Mouse (Mus musculus): ENCODE results near the gene Ccl25.

Ccl25 gene

DNA sequence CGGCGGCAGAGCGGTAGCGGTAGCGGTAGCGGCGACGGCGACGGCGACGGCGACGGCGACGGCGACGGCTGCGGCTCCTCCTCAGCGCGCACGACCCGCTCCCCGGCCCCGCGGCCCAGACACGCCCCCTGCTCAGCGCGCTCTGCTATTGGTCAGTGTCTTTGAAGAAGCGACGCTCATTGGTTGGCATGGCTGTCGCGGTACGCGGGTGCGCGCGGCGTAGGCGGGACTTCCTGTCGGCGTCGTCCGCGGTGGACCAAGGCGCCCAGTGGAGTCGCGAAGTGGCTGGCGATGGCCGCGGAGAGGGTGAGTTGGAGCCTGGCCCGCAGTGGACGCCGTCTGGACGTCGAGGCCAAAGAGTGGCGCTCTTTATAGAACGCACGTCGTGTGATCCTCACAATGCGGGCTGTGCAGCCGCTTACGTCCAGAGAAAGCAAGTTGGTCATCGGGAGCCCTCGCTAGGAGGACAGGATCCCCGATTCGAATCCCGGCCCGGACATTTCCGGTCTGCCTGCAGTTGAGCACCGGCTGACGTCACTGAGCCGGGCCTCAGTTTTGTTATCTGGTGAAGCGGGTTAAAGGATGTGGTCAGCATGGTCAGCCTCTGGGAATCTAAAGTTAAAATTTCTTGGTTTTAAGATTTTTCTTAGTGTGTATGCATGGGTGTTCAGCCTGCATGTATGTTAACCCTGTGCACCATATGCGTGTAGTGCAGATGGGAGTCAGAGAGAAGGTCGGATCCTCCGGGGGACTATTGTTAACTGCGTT, at the start of gene Ccl25, which contains the start of gene Elavl1:
TSS of gene Ccl25 (plus strand) at position 228 of the 768 bp plus-strand sequence.
TSS of gene Elavl1 (minus strand) at position 431 of the 768 bp plus-strand sequence.
- peak; percentile 49 for DNase-seq (ENCODE audit: extremely low read depth, low read depth, low spot score)

DNA sequence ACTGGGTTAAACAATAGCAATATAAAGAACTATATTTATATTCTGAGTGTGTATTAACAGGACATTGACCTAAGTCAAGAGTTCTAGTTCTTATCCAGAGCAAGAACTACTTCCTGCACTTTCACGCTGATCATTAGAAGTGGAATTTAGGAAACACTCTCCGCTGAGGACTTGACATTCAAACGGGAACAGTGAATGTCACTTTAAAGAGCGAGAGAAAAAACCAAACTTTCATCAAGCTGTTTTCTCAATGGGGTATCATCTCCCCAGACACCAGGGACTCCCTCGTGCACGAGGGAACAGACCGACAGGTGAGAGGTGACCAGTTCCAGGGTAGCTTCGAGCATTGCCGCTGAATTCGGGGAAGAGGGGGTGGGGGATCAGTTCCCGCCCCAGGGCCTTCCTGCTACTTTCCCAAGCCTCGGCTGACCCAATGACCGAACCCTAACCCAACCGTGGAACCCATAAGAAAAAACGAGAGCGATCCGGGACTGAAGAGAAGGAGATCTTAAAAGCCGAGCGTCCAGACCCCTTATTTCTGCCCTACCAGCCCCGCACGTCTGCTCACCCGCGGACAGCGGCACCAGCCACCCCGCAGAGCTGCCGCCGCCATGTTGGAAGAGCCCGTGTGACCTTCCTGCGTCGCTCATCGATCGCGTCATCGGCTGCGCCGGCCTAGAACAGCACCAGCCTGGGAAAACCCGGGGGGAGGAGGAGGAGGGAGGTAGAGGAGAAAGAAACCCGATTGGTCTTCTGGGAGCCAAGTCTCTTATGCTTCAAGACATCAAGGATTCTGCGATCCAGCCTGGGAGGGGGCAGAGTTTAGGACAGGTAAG, 49.5 kb upstream of the Ccl25 start, which contains the start of gene Timm44:
TSS of gene Timm44 (minus strand) at position 639 of the 836 bp plus-strand sequence.
- DNase-seq (ENCODE audit: extremely low read depth, low read depth, low spot score): peak; percentile 63

DNA sequence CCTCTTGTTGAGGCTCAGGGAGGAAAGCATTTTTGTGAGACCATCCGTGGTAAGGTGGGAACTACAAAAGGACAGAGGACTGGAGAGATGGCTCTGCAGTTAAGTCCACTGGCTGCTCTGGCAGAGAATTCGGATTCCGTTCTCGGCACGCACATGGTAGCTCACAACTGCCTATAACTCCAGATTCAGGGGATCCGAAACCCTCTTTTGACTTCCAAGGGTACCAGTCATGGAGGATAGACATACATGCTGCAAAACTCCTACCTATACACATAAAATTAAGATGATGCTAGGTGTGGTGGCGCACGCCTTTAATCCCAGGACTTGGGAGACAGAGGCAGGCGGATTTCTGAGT, 48.9 kb upstream of the Ccl25 start:
- DNase-seq (ENCODE audit: extremely low read depth, low read depth, low spot score): no peak

DNA sequence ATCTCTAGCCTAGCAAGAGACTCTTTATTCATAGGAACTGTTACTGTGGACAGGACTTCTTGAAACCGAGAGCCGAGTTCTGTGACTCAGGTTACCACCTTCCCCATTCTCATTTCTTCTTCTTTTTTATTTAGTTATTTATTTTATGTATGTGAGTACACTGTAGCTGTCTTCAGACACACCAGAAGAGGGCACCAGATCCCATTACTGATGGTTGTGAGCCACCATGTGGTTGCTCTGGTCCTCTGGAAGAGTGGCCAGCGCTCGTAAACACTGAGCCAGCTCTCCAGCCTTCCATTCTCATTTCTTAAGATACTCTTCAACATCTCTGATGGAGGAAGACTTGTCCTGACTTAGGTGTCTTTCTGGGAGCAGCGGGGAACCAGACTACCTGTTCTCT, 32.3 kb upstream of the Ccl25 start:
- DNase-seq (ENCODE audit: extremely low read depth, low read depth, low spot score): no peak

DNA sequence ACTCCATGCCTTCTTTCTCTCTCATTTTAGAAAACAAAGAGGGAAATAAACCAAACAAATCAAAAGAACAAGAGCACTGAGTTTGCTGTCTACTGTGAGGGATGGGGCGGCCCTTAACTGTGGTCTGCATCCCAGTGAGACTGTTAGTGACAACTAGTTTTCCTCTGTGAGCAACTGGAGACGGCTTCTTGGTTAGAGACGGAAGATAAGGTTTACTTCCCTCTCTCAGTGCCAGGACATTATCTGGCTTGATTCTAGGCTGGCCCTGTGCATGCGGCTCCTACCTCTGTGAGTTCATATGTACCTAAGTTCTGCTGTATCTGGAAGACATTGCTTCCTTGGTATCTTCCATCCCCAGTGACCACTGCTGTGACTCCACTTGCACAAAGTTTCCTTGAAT, 27.2 kb upstream of the Ccl25 start:
- no peak for DNase-seq (ENCODE audit: extremely low read depth, low read depth, low spot score)

DNA sequence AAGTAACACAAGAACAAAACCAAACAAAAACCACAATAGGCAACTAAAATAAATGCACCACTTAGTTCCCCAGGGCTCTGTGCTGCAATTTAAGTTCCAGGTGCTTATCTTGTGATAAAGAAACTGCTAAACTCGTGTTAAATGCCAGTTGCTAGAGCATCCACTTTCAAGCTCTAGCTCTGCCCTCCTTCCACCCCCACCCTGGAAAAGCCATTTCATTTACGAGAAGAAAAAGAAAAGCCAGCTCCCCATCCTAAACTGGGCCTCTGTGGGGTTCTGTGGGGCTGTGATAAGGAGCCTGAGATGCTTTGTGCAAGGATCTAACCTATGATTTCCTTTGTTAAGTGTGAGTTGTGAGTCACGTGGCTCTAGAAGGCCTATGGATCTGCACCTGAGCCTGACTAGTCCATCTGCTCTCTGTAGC, 20.9 kb upstream of the Ccl25 start:
- no peak for DNase-seq (ENCODE audit: extremely low read depth, low read depth, low spot score)

DNA sequence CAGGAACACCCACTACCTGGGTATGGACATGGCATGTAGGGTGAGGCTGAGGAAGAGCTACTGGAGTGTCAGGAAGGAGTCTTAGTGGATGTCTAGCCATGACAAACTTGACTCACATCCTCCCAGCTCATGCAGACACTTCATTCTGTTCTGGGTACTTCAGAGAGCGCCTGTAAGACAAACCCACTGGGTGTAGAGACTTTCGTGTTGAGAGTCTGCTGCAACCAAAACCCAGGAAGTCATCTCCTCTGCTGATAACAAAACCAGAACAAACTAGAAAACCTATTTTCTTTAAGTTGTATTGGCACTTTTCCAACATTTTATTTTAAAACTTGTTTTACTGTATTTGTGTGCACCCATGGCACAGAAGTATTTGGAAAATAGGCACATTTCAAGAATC, 19.2 kb upstream of the Ccl25 start:
- DNase-seq (ENCODE audit: extremely low read depth, low read depth, low spot score): no peak

DNA sequence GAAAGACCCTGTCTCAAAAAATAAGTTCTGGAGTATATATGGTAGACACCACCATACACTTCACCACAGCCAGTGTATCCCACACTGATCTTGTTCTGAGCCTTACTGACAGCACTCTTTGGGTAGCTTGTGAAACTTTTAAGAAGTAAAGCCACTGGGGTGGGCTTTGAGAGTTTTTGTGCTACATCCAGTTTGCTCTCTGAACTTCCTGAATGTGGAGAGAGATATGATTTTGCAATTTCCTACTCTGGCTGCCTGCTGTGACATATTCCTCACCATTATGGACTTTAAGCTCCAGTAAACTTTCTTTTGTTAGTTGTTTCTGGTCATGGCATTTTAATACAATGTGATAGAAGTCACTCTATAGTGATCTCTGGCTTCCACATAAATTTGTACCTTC, 12.9 kb upstream of the Ccl25 start:
- DNase-seq (ENCODE audit: extremely low read depth, low read depth, low spot score): no peak

DNA sequence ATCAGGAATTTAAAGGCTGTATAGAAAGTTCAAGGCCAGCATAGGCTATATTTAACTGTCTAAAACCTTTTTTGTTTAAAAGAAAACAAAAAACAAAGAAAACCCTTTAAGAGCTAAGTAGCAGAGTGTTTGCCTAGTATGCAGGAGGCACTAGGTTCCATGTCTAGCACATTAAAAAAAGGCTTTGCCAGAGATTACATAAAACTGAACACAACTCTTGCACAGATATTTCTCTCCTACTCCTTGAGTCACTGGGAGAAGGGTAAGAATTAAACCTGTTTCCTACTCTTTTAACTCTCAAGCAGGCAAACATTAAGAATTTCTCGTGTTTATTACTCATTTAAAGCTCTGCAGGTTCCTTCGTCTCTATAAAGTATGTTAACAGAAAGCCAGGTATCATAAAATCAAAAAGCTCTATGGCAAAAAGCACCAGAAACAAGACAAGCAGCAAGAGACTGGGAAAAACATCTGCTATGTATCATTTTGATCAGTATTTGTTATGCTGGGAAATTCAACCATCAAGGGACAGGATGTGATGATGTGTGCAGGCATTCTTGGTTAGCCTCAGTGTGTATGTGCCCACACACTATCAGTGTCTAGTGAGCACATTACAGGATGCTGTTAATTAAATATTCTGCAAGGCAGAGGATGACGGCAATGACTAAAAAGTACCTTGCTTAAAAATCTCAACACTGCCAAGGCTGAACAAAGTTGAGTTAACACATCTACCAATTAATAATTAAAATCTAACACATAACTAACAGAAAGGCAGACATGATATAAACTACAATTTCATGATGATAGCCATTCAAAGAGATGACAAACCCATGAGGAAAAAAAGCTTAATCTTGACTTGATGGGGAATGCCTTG, 11.5 kb upstream of the Ccl25 start:
- no peak for DNase-seq (ENCODE audit: extremely low read depth, low read depth, low spot score)

DNA sequence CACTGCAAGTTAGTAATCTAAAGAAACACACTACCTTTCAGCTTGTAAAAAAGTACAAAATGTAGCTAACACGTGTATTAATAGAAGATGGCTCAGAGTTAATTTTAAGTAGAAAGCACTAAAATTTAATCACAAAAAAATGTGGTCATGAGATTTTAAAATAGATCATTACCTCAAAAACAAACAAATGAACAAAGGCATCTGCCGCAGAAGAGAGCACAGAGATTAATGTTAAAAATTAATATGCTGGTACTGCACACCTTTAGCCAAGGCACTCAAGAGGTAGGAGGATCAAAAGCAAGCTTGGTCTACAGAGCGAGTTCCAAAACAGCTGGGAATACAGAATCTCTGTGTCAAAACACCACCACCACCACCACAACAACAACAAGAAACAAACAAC, 10.2 kb upstream of the Ccl25 start:
- DNase-seq (ENCODE audit: extremely low read depth, low read depth, low spot score): no peak

DNA sequence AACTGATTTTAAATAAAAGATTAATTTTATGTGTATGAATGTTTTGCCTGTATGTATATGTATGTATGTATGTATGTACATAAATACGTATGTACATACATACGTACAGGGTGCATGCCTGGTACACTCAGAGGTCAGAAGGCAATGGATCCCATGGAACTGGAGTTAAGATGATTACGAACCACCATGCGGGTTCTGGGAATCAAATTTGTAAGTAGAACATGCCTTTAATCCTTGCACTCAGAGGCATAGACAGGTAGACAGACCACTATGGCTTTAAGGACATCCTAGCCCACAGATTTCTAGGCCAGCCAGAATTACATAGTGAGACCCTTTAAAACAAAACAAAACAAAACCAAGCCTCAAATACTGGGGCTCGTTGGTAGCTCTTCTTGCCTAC, 6.9 kb upstream of the Ccl25 start:
- DNase-seq (ENCODE audit: extremely low read depth, low read depth, low spot score): no peak

DNA sequence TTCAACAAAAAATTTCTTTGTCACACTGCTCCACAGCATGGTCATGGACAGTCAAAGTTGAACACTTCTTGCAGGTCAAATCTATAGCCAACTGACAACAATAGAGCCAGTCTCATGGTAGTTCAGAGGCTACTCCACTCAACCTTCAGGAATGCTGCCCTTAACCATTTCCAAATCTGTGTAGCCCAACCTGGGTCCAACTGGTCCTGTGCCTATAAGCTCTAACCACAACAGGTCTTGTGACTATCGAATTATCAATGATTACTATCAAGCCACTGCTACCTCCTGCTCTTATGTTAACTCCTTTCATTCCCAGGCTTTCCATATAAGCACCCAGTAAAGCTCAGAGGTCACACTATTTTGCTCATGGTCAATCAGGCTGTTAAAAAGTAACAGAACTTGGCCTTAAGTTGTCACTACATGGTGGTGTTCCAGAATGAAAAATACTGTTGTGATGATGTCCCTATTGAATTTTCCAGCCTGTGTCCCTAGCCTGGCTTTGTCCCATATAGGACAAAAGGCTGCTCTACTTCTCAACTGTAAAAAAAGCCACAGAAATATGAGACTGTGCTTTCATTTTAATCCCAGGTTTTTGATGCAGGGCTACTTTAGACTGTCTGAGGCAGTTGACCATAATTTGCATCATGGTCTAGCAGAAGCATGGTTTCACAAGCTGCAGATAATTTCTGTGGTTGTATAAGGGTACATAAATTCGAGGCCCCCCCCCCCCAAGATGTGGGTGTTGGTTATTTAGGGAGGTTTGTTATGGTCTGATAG, 6.0 kb upstream of the Ccl25 start:
- DNase-seq (ENCODE audit: extremely low read depth, low read depth, low spot score): no peak

DNA sequence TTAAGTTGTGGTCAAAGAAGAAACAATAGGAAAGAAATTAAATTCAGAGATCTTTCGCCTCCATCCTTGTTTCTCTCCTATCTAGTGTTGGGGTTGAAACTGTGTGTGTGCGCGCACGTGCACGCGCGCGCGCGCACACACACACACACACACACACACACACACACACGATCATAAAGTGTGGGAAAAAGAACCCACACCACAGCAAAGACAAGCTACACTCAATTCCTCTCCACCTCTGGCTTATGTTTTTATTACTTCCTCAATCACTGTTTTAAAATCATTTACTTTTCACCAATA, 5.5 kb upstream of the Ccl25 start:
- no peak for DNase-seq (ENCODE audit: extremely low read depth, low read depth, low spot score)

DNA sequence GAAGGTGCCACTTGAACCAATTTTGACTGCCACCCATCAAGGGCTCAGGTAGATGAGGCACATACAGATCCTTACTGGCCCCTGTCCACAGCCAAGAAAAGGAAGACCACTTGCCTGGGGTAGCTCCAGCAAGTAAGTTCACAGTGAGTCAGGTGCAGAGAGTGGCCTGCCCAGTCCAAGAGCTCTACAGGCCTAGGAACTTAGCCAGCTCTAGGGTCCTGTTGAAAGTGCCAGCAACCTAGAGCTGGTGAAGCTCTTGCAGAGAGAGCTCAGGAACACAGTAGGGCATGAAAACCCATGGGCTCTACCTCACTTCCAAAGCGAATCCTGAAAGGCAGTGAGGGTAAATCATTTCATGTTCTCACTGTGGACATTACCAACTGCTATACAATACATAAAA, 4.6 kb upstream of the Ccl25 start:
- no peak for DNase-seq (ENCODE audit: extremely low read depth, low read depth, low spot score)

DNA sequence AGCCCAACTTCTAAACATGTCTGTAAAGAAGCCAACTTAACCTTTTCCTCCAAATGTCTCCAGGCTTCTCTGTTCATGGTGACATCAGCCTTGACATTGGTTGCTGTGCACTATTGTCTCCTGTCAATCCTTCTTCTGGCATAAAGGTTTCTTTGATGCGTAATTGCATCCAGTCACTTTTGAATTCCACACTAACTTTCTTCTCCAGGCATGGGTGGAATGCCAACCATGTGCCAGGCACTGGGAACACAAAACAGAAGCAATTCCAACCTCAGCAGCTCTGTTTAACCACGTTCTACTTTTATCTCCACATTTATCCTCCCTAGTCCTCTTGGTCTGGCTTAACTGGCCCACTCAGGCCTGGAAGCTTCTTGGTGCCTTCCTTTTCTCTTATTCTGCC, 4.0 kb upstream of the Ccl25 start:
- no peak for DNase-seq (ENCODE audit: extremely low read depth, low read depth, low spot score)

DNA sequence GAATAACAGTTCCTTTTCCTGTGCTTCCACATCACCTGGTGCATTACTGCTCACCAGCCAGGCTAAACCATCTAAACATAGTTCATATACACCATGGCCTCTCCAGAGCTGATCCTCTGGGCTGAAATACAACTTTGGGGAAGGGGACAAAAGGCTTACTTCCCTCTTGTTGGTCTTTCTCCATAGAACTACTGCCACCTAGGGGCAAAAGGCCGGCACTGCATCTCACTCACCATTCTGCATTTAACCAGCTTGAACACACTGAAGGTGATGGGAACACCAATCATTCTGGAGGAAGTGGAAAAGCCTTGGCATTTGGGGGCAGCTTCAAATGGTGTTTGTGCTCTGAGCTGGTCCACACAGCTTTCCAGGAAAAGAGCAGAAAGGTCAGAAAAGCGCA, 2.5 kb upstream of the Ccl25 start:
- DNase-seq (ENCODE audit: extremely low read depth, low read depth, low spot score): no peak

DNA sequence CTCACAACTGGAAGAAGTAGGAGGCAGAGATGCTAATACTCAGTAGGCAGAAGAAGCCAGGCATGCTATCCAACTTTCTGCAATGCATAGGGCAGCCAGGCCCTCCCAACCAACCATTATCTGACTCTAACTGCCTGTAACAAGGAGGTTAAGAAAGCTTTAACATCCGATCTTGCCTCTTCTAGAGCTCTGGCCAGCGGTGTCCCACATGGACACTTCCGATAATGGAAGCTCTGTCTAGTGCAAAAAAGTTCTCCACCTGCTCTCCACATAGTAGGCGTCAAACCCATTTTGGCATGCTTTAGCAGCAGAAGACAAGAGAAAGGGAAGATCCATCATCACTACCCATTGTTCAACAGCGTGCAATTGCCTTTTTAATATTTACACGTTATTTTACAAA, 1.1 kb upstream of the Ccl25 start:
- no peak for DNase-seq (ENCODE audit: extremely low read depth, low read depth, low spot score)

DNA sequence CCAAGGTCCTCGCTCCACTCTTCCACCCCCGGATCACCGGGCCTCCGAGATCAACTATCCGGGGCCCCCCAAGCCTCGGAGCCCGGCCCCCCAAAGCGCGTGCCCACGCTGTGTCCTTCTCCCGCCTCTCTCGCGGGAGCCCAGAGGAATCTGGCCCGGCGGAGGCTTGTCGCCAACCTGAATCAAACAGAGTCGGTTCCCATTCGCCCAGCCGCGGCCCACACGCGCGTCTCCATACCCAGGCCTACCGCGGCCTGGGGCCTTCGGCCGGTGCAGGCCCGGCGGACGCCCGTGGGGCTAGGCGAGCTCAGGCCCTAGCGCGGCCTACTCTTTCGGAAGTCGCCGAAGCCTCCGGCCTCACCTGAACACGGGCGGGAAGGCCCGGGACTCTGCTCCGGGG, 485 bp upstream of the Ccl25 start:
- no peak for DNase-seq (ENCODE audit: extremely low read depth, low read depth, low spot score)

DNA sequence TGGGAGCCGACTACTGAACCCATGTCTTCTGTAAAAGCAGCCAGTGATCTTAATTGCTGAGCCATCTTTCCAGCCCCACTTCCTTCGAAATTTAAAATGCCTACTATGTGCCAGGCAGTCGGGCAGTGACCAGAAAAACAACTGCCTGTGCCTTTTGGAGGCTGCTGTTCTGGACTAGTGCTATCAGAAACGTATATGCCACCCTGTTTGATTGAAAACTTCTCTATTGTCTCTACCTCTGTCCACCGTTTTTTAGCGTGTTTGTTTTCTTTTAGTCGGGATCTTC, 684 bp downstream of the Ccl25 start:
- DNase-seq (ENCODE audit: extremely low read depth, low read depth, low spot score): no peak

DNA sequence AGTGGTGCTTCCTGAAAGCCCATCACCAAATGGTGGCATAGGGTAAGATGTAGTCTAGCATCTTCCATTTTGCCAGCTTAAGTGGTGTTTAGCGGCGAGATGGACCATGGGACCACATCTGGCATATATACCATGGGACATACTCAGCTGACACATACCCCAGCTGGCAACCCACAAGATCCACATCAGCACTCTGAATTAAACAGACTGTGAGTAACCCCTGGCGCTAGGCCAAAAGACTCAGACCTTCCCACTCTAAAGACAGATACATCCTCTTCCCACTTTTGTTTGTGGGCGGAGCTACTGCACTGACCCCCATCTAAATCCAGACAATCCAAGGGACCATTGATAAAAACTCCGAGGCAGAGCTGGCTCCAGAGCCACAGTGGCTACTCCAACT, 4.0 kb downstream of the Ccl25 start:
- DNase-seq (ENCODE audit: extremely low read depth, low read depth, low spot score): no peak

DNA sequence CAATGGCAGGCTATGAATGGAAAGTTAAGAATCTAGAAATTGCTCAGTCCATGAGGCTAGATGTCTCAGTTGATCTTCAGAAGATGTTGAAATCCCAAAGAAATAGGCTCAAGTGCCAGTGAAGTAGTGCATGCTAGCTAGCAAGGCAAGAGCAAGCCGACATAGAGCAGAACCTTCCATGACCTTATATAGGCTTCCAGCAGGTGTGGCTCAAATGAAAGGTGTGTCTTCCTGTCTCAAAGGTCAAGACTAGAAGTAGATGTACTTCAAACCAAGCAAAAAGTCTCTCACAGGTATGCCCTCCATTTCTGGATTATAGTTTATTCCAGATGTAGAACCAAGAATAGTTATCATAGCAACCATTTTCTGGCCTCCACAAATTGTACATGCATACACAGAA, 9.0 kb downstream of the Ccl25 start:
- DNase-seq (ENCODE audit: extremely low read depth, low read depth, low spot score): no peak
